Comparison of ENCODE assay signal across 11 mouse cellular contexts in genomic region chr14:10482851-10483613, GRCm38 (mm10).
"Had no signal": no experiment of that assay in that cellular context is flagged by ENCODE, and none has a peak within 500 bp of the region (broad histone marks: within the 10 kb centered on the region; RNA-seq: fewer than 3 reads in every experiment).

No protein-coding gene starts in this region.

- DNase-seq: kidney, adult 2 months; kidney, postnatal 14 days; liver, embryonic 13.5 days; liver, postnatal 0 days; thymus, postnatal 4 days had no signal

- H3K4me3 ChIP-seq: kidney, embryonic 15.5 days; left cerebral cortex, adult 2 months; limb, embryonic 15.5 days; liver, embryonic 13.5 days; lung, embryonic 15.5 days; midbrain, embryonic 13.5 days; stomach, embryonic 15.5 days had no signal

- H3K9ac ChIP-seq: kidney, embryonic 15.5 days; limb, embryonic 15.5 days; liver, embryonic 13.5 days; liver, postnatal 0 days; lung, embryonic 15.5 days; midbrain, embryonic 13.5 days; stomach, embryonic 15.5 days had no signal

- H3K9me3 ChIP-seq: kidney, embryonic 15.5 days; limb, embryonic 15.5 days; liver, embryonic 13.5 days; lung, embryonic 15.5 days; midbrain, embryonic 13.5 days; stomach, embryonic 15.5 days had no signal

- H3K27me3 ChIP-seq: kidney, embryonic 15.5 days; limb, embryonic 15.5 days; liver, embryonic 13.5 days; lung, embryonic 15.5 days; midbrain, embryonic 13.5 days; stomach, embryonic 15.5 days had no signal

- H3K36me3 ChIP-seq: kidney, embryonic 15.5 days; limb, embryonic 15.5 days; liver, embryonic 13.5 days; lung, embryonic 15.5 days; midbrain, embryonic 13.5 days; stomach, embryonic 15.5 days had no signal

- H3K4me1 ChIP-seq: kidney, embryonic 15.5 days; limb, embryonic 15.5 days; liver, embryonic 13.5 days; lung, embryonic 15.5 days; midbrain, embryonic 13.5 days; stomach, embryonic 15.5 days had no signal

- ATAC-seq: liver, postnatal 0 days; midbrain, embryonic 13.5 days had no signal

- H3K4me2 ChIP-seq: kidney, embryonic 15.5 days; limb, embryonic 15.5 days; liver, embryonic 13.5 days; lung, embryonic 15.5 days; midbrain, embryonic 13.5 days; stomach, embryonic 15.5 days had no signal

- H3K27ac ChIP-seq: kidney, embryonic 15.5 days; left cerebral cortex, adult 2 months; limb, embryonic 15.5 days; liver, embryonic 13.5 days; lung, embryonic 15.5 days; midbrain, embryonic 13.5 days; stomach, embryonic 15.5 days had no signal
